Mouse (Mus musculus): ENCODE results near the gene Tnc. TPM values are rescaled to one million over a fixed set of nuclear protein-coding genes. Genes with fewer than 3 reads are reported as not detected.
A peak's percentile ranks its signal among the peaks of the same experiment; 100 is the strongest.

Tnc gene
- 28.1 and 34.0 TPM in 2 replicates for polyA plus RNA-seq (2016; fragmentation: Nextera tagmentation; extraction: Ambion mirVana)

- Histone ChIP-seq H3K27ac (peak within 1 kb of the TSS; percentile 54; the same call in 1 of the 2 replicates), H3K4me3 (replicated peaks) (peak within 1 kb of the TSS; percentile 46), H3K36me3 (no peaks in the 10 kb centered on the region), H3K9ac (replicated peaks) (peak within 1 kb of the TSS; percentile 55), H3K4me2 (peak within 1 kb of the TSS; percentile 74), H3K4me1 (replicated peaks) (peaks cover 22% of the 10 kb centered on the region; the same call in 1 of the 2 replicates), H3K27me3 (peaks cover 17% of the 10 kb centered on the region), H3K9me3 (no peaks in the 10 kb centered on the region)
- peak; percentile 82 for ATAC-seq (ENCODE audit: insufficient number of reproducible peaks, insufficient read depth, low FRiP score, low TSS enrichment, low read depth)
- WGBS, result under 1% methylated on average over 26 of the region's 26 CpGs
Observed at GRCm38 (mm10) chr4:64046831-64047493, at the start of gene Tnc. Tnc (minus strand) TSS chr4:64047015.

GRCm38 (mm10) chr4:64094221-64094620 is 47.4 kb upstream of the Tnc start:
- Histone ChIP-seq H3K4me3 (replicated peaks) (no peak overlapping the region), H3K27ac (no peak overlapping the region), H3K4me2 (no peak overlapping the region), H3K9me3 (no peaks in the 10 kb centered on the region), H3K9ac (replicated peaks) (no peak overlapping the region), H3K27me3 (no peaks in the 10 kb centered on the region), H3K36me3 (no peaks in the 10 kb centered on the region), H3K4me1 (replicated peaks) (no peaks in the 10 kb centered on the region)
- WGBS, result 84% methylated on average over 5 of the region's 5 CpGs
- ATAC-seq (ENCODE audit: insufficient number of reproducible peaks, insufficient read depth, low FRiP score, low TSS enrichment, low read depth), result no peak

- Histone ChIP-seq H3K4me2 (no peak overlapping the region), H3K27ac (no peak overlapping the region), H3K4me1 (replicated peaks) (no peaks in the 10 kb centered on the region), H3K4me3 (replicated peaks) (no peak overlapping the region), H3K27me3 (no peaks in the 10 kb centered on the region), H3K9me3 (no peaks in the 10 kb centered on the region), H3K9ac (replicated peaks) (no peak overlapping the region), H3K36me3 (no peaks in the 10 kb centered on the region)
- 82% methylated on average over 1 of the region's 1 CpGs for WGBS
- ATAC-seq (ENCODE audit: insufficient number of reproducible peaks, insufficient read depth, low FRiP score, low TSS enrichment, low read depth), result no peak
Observed at GRCm38 (mm10) chr4:64092857-64093256, 46.0 kb upstream of the Tnc start.

GRCm38 (mm10) chr4:64089378-64089777 is 42.6 kb upstream of the Tnc start:
- Histone ChIP-seq H3K9me3 (no peaks in the 10 kb centered on the region), H3K4me2 (no peak overlapping the region), H3K36me3 (no peaks in the 10 kb centered on the region), H3K4me1 (replicated peaks) (no peaks in the 10 kb centered on the region), H3K27ac (no peak overlapping the region), H3K9ac (replicated peaks) (no peak overlapping the region), H3K27me3 (no peaks in the 10 kb centered on the region), H3K4me3 (replicated peaks) (no peak overlapping the region)
- ATAC-seq (ENCODE audit: insufficient number of reproducible peaks, insufficient read depth, low FRiP score, low TSS enrichment, low read depth), result no peak
- WGBS, result 67% methylated on average over 2 of the region's 2 CpGs

- Histone ChIP-seq H3K36me3 (no peaks in the 10 kb centered on the region), H3K27ac (no peak overlapping the region), H3K27me3 (no peaks in the 10 kb centered on the region), H3K4me3 (replicated peaks) (no peak overlapping the region), H3K9ac (replicated peaks) (no peak overlapping the region), H3K9me3 (no peaks in the 10 kb centered on the region), H3K4me2 (no peak overlapping the region), H3K4me1 (replicated peaks) (no peaks in the 10 kb centered on the region)
- 87% methylated on average over 2 of the region's 2 CpGs for WGBS
- no peak for ATAC-seq (ENCODE audit: insufficient number of reproducible peaks, insufficient read depth, low FRiP score, low TSS enrichment, low read depth)
Observed at GRCm38 (mm10) chr4:64087675-64088074, 40.9 kb upstream of the Tnc start.

GRCm38 (mm10) chr4:64085993-64086567 is 39.3 kb upstream of the Tnc start:
- Histone ChIP-seq H3K4me2 (no peak overlapping the region), H3K36me3 (no peaks in the 10 kb centered on the region), H3K27me3 (no peaks in the 10 kb centered on the region), H3K9me3 (no peaks in the 10 kb centered on the region), H3K4me3 (replicated peaks) (no peak overlapping the region), H3K9ac (replicated peaks) (no peak overlapping the region), H3K27ac (no peak overlapping the region), H3K4me1 (replicated peaks) (no peaks in the 10 kb centered on the region)
- no peak for ATAC-seq (ENCODE audit: insufficient number of reproducible peaks, insufficient read depth, low FRiP score, low TSS enrichment, low read depth)
- 100% methylated on average over 1 of the region's 1 CpGs for WGBS

GRCm38 (mm10) chr4:64083858-64084257 is 37.0 kb upstream of the Tnc start:
- Histone ChIP-seq H3K27me3 (no peaks in the 10 kb centered on the region), H3K4me3 (replicated peaks) (no peak overlapping the region), H3K4me1 (replicated peaks) (no peaks in the 10 kb centered on the region), H3K9me3 (no peaks in the 10 kb centered on the region), H3K9ac (replicated peaks) (no peak overlapping the region), H3K4me2 (no peak overlapping the region), H3K36me3 (no peaks in the 10 kb centered on the region), H3K27ac (no peak overlapping the region)
- WGBS, result 59% methylated on average over 5 of the region's 5 CpGs
- no peak for ATAC-seq (ENCODE audit: insufficient number of reproducible peaks, insufficient read depth, low FRiP score, low TSS enrichment, low read depth)

- WGBS, result 86% methylated on average over 2 of the region's 2 CpGs
- no peak overlapping the region for H3K4me2 ChIP-seq
Observed at GRCm38 (mm10) chr4:64078029-64078619, 31.3 kb upstream of the Tnc start.

GRCm38 (mm10) chr4:64076349-64077025 is 29.7 kb upstream of the Tnc start:
- ATAC-seq (ENCODE audit: insufficient number of reproducible peaks, insufficient read depth, low FRiP score, low TSS enrichment, low read depth), result no peak
- Histone ChIP-seq H3K27ac (no peak overlapping the region), H3K36me3 (no peaks in the 10 kb centered on the region), H3K9ac (replicated peaks) (no peak overlapping the region), H3K4me3 (replicated peaks) (no peak overlapping the region), H3K9me3 (no peaks in the 10 kb centered on the region), H3K27me3 (no peaks in the 10 kb centered on the region), H3K4me2 (no peak overlapping the region), H3K4me1 (replicated peaks) (no peaks in the 10 kb centered on the region)
- WGBS, result 79% methylated on average over 6 of the region's 6 CpGs

More at GRCm38 (mm10) chr4:64078029-64078619, 31.3 kb upstream of the Tnc start:
- H3K4me1 ChIP-seq (replicated peaks), result no peaks in the 10 kb centered on the region
- H3K27ac ChIP-seq, result no peak overlapping the region
- H3K27me3 ChIP-seq, result no peaks in the 10 kb centered on the region
- H3K4me3 ChIP-seq (replicated peaks), result no peak overlapping the region
- no peaks in the 10 kb centered on the region for H3K9me3 ChIP-seq
- no peak overlapping the region for H3K9ac ChIP-seq (replicated peaks)
- no peaks in the 10 kb centered on the region for H3K36me3 ChIP-seq
- no peak for ATAC-seq (ENCODE audit: insufficient number of reproducible peaks, insufficient read depth, low FRiP score, low TSS enrichment, low read depth)

GRCm38 (mm10) chr4:64074725-64075124 is 27.9 kb upstream of the Tnc start:
- Histone ChIP-seq H3K9me3 (no peaks in the 10 kb centered on the region), H3K4me3 (replicated peaks) (no peak overlapping the region), H3K27me3 (no peaks in the 10 kb centered on the region), H3K27ac (no peak overlapping the region), H3K4me1 (replicated peaks) (no peaks in the 10 kb centered on the region), H3K36me3 (no peaks in the 10 kb centered on the region), H3K4me2 (no peak overlapping the region), H3K9ac (replicated peaks) (no peak overlapping the region)
- no peak for ATAC-seq (ENCODE audit: insufficient number of reproducible peaks, insufficient read depth, low FRiP score, low TSS enrichment, low read depth)

GRCm38 (mm10) chr4:64067394-64067793 is 20.6 kb upstream of the Tnc start:
- no peak for ATAC-seq (ENCODE audit: insufficient number of reproducible peaks, insufficient read depth, low FRiP score, low TSS enrichment, low read depth)
- no peak overlapping the region for H3K27ac ChIP-seq
- H3K9ac ChIP-seq (replicated peaks), result no peak overlapping the region
- no peaks in the 10 kb centered on the region for H3K9me3 ChIP-seq
- no peak overlapping the region for H3K4me2 ChIP-seq
- H3K4me3 ChIP-seq (replicated peaks), result no peak overlapping the region
- H3K4me1 ChIP-seq (replicated peaks), result peaks cover 7% of the 10 kb centered on the region
- 61% methylated on average over 7 of the region's 7 CpGs for WGBS
- no peaks in the 10 kb centered on the region for H3K27me3 ChIP-seq
- no peaks in the 10 kb centered on the region for H3K36me3 ChIP-seq

Data from limb, embryonic 12.5 days (tissue).